Mouse (Mus musculus) spleen, adult 2 months (tissue): ENCODE measurements around the gene Kcnab1. TPM values are rescaled to one million over a fixed set of nuclear protein-coding genes. Genes with fewer than 3 reads are reported as not detected.

Experiments used
- DNase-seq, 2 experiments: peaks; one replicate each; pipeline versions ENCODE4 v3.0.0 to v3.0.0-alpha.2; 2012 to 2021; ENCODE audit warnings: low spot score in 2 of 2, low read depth in 1 of 2
- H3K27ac ChIP-seq: fragments of 200-500 bp; 2 replicates; pipeline ENCODE4 v1.5.1; 2012; ENCODE audit warnings: low read length, inconsistent platforms; ENCODE audit not compliant: insufficient read depth
- H3K27me3 ChIP-seq: fragments of 200-500 bp; 2 replicates; pipeline ENCODE4 v1.6.1; 2012; ENCODE audit warnings: mild to moderate bottlenecking, moderate library complexity, low read length, inconsistent platforms; ENCODE audit not compliant: control insufficient read depth, insufficient read depth
- H3K36me3 ChIP-seq: fragments of 200-500 bp; 2 replicates; pipeline ENCODE4 v1.6.1; 2012; ENCODE audit warnings: mild to moderate bottlenecking, low read length, inconsistent platforms; ENCODE audit not compliant: control insufficient read depth, insufficient read depth
- H3K4me1 ChIP-seq: fragments of 200-500 bp; 2 replicates; pipeline ENCODE4 v1.6.1; 2011; ENCODE audit warnings: inconsistent platforms; ENCODE audit not compliant: control insufficient read depth, insufficient read depth, insufficient read length
- H3K4me3 ChIP-seq: fragments of 200-500 bp; 2 replicates; pipeline ENCODE4 v1.5.1; 2011; ENCODE audit warnings: mild to moderate bottlenecking, inconsistent platforms; ENCODE audit not compliant: insufficient read depth, insufficient read length; ENCODE audit errors: extremely low read depth
- CTCF ChIP-seq: fragments of 200-500 bp; IDR thresholded peaks from 2 replicates; pipeline ENCODE4 v1.5.1; 2011; ENCODE audit warnings: mild to moderate bottlenecking, inconsistent platforms; ENCODE audit not compliant: insufficient read depth, insufficient read length, insufficient replicate concordance; ENCODE audit errors: extremely low read depth
- POLR2A ChIP-seq: fragments of 200-500 bp; IDR thresholded peaks from 2 replicates; pipeline ENCODE4 v1.6.1; 2011; ENCODE audit warnings: low read depth, low read length, inconsistent platforms
- WGBS: fragments of 180-500 bp; shearing (Covaris S2); methylation state at CpG from one replicate; pipeline ENCODE4 v1.1.7; 2018; 5-methylcytosine and 5-hydroxymethylcytosine counted together
- polyA plus RNA-seq: library from polyadenylated mRNA; depleted of rRNA; stranded (reverse); fragments of >200 nt; gene quantifications from 2 replicates; pipeline ENCODE4 v1.2.3, GENCODE M21; 2012

Gene Kcnab1
- polyA plus RNA-seq, 1 experiment: 0.16 TPM

GRCm38 (mm10) chr3:65320990-65321389, 211.8 kb downstream of the Kcnab1 start:
- DNase-seq: no peak
- Histone ChIP-seq H3K27ac (no peak overlapping the region), H3K4me1 (peaks cover 1% of the 10 kb centered on the region; the same call in 1 of the 2 replicates), H3K27me3 (no peaks in the 10 kb centered on the region), H3K4me3 (no peak overlapping the region), H3K36me3 (no peaks in the 10 kb centered on the region)
- TF ChIP-seq CTCF (no peak), POLR2A (no peak)
- WGBS: 92% methylated on average over 4 of the region's 4 CpGs

GRCm38 (mm10) chr3:65321981-65322779, 213.0 kb downstream of the Kcnab1 start:
- H3K4me3 ChIP-seq: no peak overlapping the region
- peaks cover 1% of the 10 kb centered on the region; the same call in 1 of the 2 replicates for H3K4me1 ChIP-seq
- H3K27me3 ChIP-seq: no peaks in the 10 kb centered on the region
- H3K27ac ChIP-seq: no peak overlapping the region
- WGBS: 92% methylated on average over 14 of the region's 14 CpGs
- no peaks in the 10 kb centered on the region for H3K36me3 ChIP-seq
- no peak for TF ChIP-seq CTCF
- TF ChIP-seq POLR2A: no peak
- DNase-seq: no peak

GRCm38 (mm10) chr3:65325254-65325653, 216.1 kb downstream of the Kcnab1 start:
- H3K4me1 ChIP-seq: no peaks in the 10 kb centered on the region
- H3K27ac ChIP-seq: no peak overlapping the region
- 71% methylated on average over 3 of the region's 3 CpGs for WGBS
- H3K4me3 ChIP-seq: no peak overlapping the region
- no peaks in the 10 kb centered on the region for H3K27me3 ChIP-seq
- TF ChIP-seq CTCF (no peak), POLR2A (no peak)
- DNase-seq: no peak
- no peaks in the 10 kb centered on the region for H3K36me3 ChIP-seq

- WGBS: 92% methylated on average over 4 of the region's 4 CpGs
- TF ChIP-seq POLR2A: no peak
- no peak for TF ChIP-seq CTCF
- DNase-seq: no peak
- Histone ChIP-seq H3K4me1 (no peaks in the 10 kb centered on the region), H3K27ac (no peak overlapping the region), H3K4me3 (no peak overlapping the region), H3K27me3 (no peaks in the 10 kb centered on the region), H3K36me3 (no peaks in the 10 kb centered on the region)
Observed at GRCm38 (mm10) chr3:65328814-65329213, 219.6 kb downstream of the Kcnab1 start.

- no peak overlapping the region for H3K27ac ChIP-seq
- no peak for TF ChIP-seq POLR2A
- no peak for TF ChIP-seq CTCF
- H3K36me3 ChIP-seq: no peaks in the 10 kb centered on the region
- no peak for DNase-seq
- H3K4me1 ChIP-seq: no peaks in the 10 kb centered on the region
- no peaks in the 10 kb centered on the region for H3K27me3 ChIP-seq
- H3K4me3 ChIP-seq: no peak overlapping the region
- 92% methylated on average over 10 of the region's 10 CpGs for WGBS
Observed at GRCm38 (mm10) chr3:65337835-65338464, 228.8 kb downstream of the Kcnab1 start.

GRCm38 (mm10) chr3:65340173-65340951, 231.2 kb downstream of the Kcnab1 start:
- Histone ChIP-seq H3K27me3 (no peaks in the 10 kb centered on the region), H3K36me3 (no peaks in the 10 kb centered on the region), H3K4me3 (no peak overlapping the region), H3K4me1 (no peaks in the 10 kb centered on the region), H3K27ac (no peak overlapping the region)
- no peak for TF ChIP-seq CTCF
- no peak for TF ChIP-seq POLR2A
- WGBS: 82% methylated on average over 5 of the region's 5 CpGs
- DNase-seq: no peak
